Mouse (Mus musculus) bone marrow macrophage, adult 2 months (primary cell): ENCODE measurements around the gene Rabl6.

Experiments
- CTCF ChIP-seq: IDR thresholded peaks from 2 replicates; pipeline ENCODE4 v1.5.1; 2012; ENCODE audit warnings: low read depth, mild to moderate bottlenecking, low read length, moderate library complexity
- POLR2A ChIP-seq: IDR thresholded peaks from 2 replicates; pipeline ENCODE4 v1.6.1; 2012; ENCODE audit warnings: mild to moderate bottlenecking, low read depth, low read length, borderline replicate concordance

- TF ChIP-seq CTCF (no peak), POLR2A (no peak)
Observed at GRCm38 (mm10) chr2:25620386-25620785, 12.1 kb upstream of the Rabl6 start.
